Mouse (Mus musculus): ENCODE data around the gene Cntnap5c.

DNA sequence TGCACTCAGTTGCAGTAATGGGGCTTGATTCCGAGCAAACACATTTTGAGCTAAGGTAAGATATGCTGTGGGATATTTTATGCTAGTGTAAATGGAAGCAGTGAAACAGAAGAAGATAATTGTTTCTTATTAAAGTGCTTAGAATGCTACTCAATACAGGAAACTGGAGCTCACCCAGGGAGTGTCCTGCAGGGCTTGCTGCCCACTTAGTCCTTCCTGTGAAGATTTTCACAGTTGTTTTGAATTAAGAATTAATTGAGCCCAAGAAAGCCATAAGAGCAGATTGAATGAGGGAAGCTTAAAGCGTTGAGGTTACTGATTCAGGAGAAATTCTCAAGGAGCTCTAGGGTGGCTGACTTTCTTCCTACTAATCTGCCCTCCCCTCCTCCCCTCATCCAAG, 586.9 kb downstream of the Cntnap5c start:
- TF ChIP-seq POLR2A (IDR thresholded peaks at IDR 0.05; ENCODE audit: extremely low read depth, insufficient read depth, low read length) = no peak
- TF ChIP-seq CTCF (IDR thresholded peaks at IDR 0.05; ENCODE audit: extremely low read depth, insufficient read depth, low read length) = no peak

Data from cortical plate, adult 2 months (tissue).